Mouse (Mus musculus): ENCODE measurements around the gene Plk5. TPM values are rescaled to one million over a fixed set of nuclear protein-coding genes. Genes with fewer than 3 reads are reported as not detected.

Plk5 gene
- total RNA-seq, 2 experiments from 2014 or later, result 33.4 to 36.6 TPM

DNA sequence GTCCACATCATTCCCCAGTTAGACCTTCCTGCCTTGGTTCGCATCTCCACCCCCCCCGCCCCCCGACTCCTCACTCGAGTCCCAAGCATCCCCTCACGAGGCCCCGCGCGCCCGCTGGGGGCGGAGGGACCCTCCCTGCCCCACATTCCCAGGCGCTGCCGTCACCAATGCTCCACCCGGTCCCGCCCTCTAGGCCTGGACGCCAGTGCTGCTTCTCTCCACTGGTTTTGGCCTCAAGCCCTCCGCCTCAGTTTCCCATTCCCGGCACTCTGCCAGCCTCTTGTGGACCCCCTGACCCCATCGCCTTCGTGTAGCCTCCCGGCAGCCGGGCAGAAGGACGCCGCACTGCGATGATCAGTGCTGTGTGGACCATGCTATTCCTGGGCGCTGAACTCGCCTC is 7.3 kb upstream of the Plk5 start:
- H3K4me3 ChIP-seq, result no peak overlapping the region
- DNase-seq (ENCODE audit: low spot score in 2 of 2), result no peak
- no peak for TF ChIP-seq CTCF (conservative IDR thresholded peaks at IDR 0.05)
- no peak overlapping the region for H3K27ac ChIP-seq

- peak; percentile 99 for TF ChIP-seq CTCF (conservative IDR thresholded peaks at IDR 0.05)
- Histone ChIP-seq H3K4me3 (no peak overlapping the region), H3K27ac (no peak overlapping the region)
- peak; percentile 77 to 92 for DNase-seq (ENCODE audit: low spot score in 2 of 2)
Measured at GRCm38 (mm10) chr10:80350292-80350691, 6.0 kb upstream of the Plk5 start.

DNA sequence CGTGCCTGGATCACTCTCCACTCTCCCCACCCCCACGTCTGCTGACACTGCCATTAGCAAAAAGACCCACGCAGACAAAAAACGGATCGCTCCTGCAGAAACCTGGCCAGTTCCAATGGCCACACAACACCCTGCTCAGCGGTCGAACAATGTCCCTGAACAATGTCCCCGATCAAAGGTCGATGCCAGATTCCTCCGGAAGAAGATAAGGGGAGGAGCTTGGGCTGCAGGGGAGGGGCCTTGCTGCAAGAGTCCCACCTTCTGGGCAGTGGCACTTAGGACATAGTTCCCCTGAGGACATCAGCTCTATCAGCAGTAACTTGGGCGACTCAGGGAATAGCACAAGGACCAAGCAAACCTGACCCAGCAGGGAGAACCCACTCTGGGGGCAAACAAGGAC is 4.4 kb upstream of the Plk5 start:
- Histone ChIP-seq H3K4me3 (no peak overlapping the region), H3K27ac (no peak overlapping the region)
- no peak for DNase-seq (ENCODE audit: low spot score in 2 of 2)
- TF ChIP-seq CTCF (conservative IDR thresholded peaks at IDR 0.05), result no peak

- no peak for TF ChIP-seq CTCF (conservative IDR thresholded peaks at IDR 0.05)
- Histone ChIP-seq H3K27ac (no peak overlapping the region), H3K4me3 (no peak overlapping the region)
- no peak for DNase-seq (ENCODE audit: low spot score in 2 of 2)
Measured at GRCm38 (mm10) chr10:80352727-80353126, 3.5 kb upstream of the Plk5 start.

GRCm38 (mm10) chr10:80355431-80355830 is 828 bp upstream of the Plk5 start:
- Histone ChIP-seq H3K27ac (peak overlapping the region; percentile 87), H3K4me3 (peak overlapping the region; percentile 56)
- TF ChIP-seq CTCF (conservative IDR thresholded peaks at IDR 0.05), result no peak
- no peak for DNase-seq (ENCODE audit: low spot score in 2 of 2)

DNA sequence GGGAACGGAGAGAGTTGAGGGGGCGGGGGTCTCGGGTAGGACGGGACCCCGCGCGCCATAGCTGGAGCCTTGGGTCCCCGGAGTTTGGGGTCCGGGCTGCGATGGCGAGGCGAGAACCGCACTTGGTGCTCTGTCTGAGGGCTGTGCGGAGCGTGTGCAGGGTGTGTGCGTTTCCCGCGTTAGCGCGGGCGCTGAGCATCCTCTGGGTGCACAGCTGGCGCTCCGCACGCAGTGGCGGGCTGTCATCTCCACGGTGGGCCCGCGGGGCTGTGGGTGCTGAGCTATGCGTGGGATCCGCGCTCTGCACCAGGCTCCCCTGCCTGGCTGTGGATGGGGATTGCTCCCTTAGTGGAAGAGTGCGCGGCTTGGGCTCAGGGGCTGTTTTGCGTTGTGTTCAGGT is 478 bp downstream of the Plk5 start:
- no peak for DNase-seq (ENCODE audit: low spot score in 2 of 2)
- no peak for TF ChIP-seq CTCF (conservative IDR thresholded peaks at IDR 0.05)
- Histone ChIP-seq H3K27ac (peak overlapping the region; percentile 87), H3K4me3 (peak overlapping the region; percentile 56)

DNA sequence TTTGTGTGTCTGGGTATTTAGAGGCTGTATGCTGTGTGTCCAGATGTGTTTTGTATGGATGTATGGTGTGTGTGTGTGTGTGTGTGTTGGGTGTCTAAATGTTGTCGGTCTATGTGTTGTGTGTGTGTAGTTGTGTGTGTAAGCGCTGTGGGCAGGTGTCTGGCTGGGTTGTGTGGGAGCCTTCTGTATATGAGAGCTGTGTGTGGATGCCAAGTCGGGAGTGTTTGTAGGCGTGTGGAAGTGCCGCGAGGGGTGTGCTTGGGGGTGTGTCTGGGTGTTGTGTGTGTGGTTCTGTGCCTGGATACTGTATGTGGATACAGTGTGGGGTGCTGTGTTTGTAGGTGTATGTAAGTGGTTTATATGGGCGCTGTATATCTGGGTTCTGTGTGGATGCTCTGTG is 1.1 kb downstream of the Plk5 start:
- Histone ChIP-seq H3K4me3 (peak overlapping the region; percentile 56), H3K27ac (peak overlapping the region; percentile 87; the same call in 1 of the 2 replicates)
- peak in 1 of 2 experiments; percentile 45 for DNase-seq (ENCODE audit: low spot score in 2 of 2)
- TF ChIP-seq CTCF (conservative IDR thresholded peaks at IDR 0.05), result no peak

DNA sequence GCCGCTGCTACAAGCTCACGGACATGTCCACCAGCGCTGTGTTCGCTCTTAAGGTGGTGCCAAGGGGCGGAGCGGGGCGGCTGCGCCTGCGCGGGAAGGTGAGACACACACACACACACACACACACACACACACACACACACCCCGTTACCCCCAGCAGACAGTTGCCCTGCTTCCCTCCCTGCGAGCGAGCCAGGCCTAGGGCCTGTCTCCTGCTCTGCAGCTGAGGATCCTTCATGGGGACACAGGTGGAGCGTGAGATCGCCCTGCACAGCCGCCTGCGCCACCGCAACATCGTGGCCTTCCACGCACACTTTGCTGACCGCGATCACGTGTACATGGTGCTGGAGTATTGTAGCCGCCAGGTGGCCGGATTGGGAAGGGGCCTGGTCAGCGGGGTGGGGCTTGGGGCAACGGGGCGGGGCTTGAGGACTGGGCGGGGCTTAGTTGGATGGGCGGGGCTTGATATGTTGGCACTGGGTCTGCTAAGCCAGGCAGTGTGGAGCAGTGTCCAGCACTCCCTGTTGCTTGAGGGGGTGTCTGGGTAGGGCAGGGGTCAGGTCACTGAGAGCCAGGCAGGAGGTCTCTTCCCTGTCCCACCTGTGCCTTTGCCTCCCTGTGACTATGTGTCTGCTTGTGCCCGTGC is 1.9 kb downstream of the Plk5 start:
- no peak for TF ChIP-seq CTCF (conservative IDR thresholded peaks at IDR 0.05)
- Histone ChIP-seq H3K27ac (no peak overlapping the region), H3K4me3 (peak overlapping the region; percentile 56)
- DNase-seq (ENCODE audit: low spot score in 2 of 2), result no peak

DNA sequence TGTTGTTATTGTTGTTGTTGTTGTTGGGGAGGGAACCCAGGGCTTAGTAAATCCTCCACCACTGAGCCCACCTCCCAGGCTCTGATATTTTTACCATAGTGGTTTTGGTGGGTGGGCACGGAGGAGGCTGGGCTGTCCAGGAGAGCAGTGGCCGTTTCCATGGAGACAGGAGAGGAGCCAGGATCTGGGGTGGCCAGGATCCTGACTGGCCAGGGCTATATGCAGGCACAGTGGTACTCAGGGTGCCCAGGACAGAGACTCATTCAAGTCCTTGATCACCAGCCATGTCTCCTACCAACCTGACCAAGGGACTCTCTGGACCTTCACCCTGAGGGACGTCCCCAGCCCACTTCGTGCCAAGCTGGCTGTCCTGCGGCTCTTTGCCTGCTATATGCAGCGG is 7.5 kb downstream of the Plk5 start:
- H3K27ac ChIP-seq, result no peak overlapping the region
- no peak for TF ChIP-seq CTCF (conservative IDR thresholded peaks at IDR 0.05)
- no peak for DNase-seq (ENCODE audit: low spot score in 2 of 2)

DNA sequence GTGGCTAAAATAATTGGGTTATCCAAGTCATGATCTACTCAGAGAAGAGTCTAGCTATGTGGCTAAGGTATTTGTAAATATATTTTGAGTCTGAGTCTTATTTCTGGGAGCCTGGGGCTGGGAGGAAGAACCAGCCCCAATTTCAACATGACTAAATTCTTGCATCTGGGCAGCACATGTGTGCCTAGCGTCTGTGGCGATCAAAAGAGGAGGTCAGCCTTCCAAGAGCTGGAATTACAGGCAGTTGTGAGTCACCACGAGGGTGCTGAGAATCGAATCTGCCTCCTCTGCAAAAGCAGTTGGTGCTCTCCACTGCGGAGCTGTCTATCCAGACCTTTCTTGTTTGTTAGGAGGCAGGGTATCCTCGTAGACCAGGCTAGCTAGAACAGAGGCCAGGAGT is 9.5 kb downstream of the Plk5 start:
- no peak for TF ChIP-seq CTCF (conservative IDR thresholded peaks at IDR 0.05)
- no peak for DNase-seq (ENCODE audit: low spot score in 2 of 2)
- Histone ChIP-seq H3K27ac (no peak overlapping the region), H3K4me3 (no peak overlapping the region)

More for the DNA sequence above, 7.5 kb downstream of the Plk5 start:
- H3K4me3 ChIP-seq, result no peak overlapping the region

DNA sequence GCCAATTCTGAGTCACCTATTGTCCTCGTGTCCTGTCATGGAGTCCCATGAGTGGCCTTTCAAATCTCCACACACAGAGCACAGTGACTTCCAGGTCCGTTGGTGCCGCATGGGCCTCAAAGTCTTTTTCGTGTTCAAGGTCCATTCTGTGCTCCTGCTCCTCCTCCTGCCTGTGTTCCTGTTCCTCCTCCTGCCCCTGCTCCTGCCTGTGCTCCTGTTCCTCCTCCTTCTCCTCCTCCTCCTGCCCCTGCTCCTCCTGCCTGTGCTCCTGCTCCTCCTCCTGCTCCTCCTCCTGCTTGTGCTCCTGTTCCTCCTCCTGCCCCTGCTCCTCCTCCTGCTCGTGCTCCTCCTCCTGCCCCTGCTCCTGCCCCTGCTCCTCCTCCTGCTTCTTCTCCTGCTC is 11.7 kb downstream of the Plk5 start:
- no peak overlapping the region for H3K4me3 ChIP-seq
- DNase-seq (ENCODE audit: low spot score in 2 of 2), result no peak
- no peak for TF ChIP-seq CTCF (conservative IDR thresholded peaks at IDR 0.05)
- H3K27ac ChIP-seq, result no peak overlapping the region

DNA sequence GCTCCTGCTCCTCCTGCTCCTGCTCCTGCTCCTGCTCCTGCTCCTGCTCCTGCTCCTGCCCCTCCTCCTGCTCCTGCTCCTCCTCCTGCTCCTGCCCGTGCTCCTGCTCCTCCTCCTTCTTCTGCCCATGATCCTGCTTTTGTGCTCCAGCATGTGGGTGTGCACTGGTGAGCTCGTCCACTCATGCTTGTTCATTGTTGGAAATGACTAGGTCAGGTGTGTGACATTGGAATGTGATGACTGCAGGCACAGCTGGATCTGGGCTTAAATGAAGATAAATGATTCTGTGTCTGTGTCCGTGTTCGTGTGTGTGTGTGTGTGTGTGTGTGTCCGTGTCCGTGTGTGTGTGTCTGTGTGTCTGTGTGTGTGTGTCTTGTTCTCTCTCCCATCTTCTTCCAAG is 12.1 kb downstream of the Plk5 start:
- no peak for TF ChIP-seq CTCF (conservative IDR thresholded peaks at IDR 0.05)
- no peak overlapping the region for H3K4me3 ChIP-seq

DNA sequence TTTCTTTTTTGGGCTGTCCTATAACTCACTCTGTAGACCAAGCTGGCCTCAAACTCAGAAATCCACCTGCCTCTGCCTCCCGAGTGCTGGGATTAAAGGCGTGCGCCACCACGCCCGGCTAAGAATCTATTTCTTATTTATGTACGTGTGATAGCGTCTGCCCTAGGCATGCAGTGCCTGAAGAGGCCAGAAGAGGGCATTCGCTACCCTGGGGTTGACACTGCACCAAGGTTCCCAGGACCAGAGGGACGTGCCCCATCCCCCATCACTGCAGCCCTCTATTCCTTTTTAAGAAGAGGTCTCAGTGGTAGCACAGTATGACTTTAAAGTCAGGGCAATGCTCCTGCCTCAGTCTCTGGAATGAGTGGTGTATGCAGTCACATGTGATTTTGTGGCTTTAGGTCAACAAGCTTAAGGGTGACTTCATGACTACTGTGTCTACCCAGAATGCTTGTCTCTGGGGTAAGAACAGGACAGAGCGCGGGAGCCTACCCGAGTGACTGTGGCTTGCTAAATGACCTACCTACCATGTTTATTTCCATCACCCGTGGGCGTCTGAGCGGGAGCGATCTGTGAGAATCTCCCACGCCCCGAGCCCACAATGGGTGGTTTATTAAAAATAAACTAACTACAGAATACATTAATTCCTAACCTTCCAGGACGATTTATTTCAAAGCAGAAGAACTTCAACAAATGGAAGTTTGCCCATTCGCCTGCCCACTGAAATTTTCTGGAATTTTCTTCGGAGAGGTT is 13.9 kb downstream of the Plk5 start:
- DNase-seq (ENCODE audit: low spot score in 2 of 2), result no peak
- H3K4me3 ChIP-seq, result no peak overlapping the region
- TF ChIP-seq CTCF (conservative IDR thresholded peaks at IDR 0.05), result peak; percentile 67
- H3K27ac ChIP-seq, result 0 out of 2 replicates have a peak overlapping the region, but pooled peaks have one; percentile 7

More for the DNA sequence above, 12.1 kb downstream of the Plk5 start:
- H3K27ac ChIP-seq, result no peak overlapping the region
- no peak for DNase-seq (ENCODE audit: low spot score in 2 of 2)

Data from layer of hippocampus, adult 2 months (tissue).